Mouse (Mus musculus) frontal cortex, adult 2 months (tissue): ENCODE data around the gene Trappc2l. TPM values are rescaled to one million over a fixed set of nuclear protein-coding genes. Genes with fewer than 3 reads are reported as not detected.

Source experiments
- DNase-seq, 2 experiments: peaks; one replicate each; pipeline ENCODE4 v3.0.0; 2022; ENCODE audit warnings: low spot score in 1 of 2; ENCODE audit errors: extremely low spot score in 1 of 2
- polyA plus RNA-seq: library from polyadenylated mRNA; depleted of rRNA; stranded (reverse); fragments of >200 nt; gene quantifications from 2 replicates; pipeline ENCODE4 v1.2.3, GENCODE M21; 2012

Gene Trappc2l
- polyA plus RNA-seq, 1 experiment: 130 TPM

DNA sequence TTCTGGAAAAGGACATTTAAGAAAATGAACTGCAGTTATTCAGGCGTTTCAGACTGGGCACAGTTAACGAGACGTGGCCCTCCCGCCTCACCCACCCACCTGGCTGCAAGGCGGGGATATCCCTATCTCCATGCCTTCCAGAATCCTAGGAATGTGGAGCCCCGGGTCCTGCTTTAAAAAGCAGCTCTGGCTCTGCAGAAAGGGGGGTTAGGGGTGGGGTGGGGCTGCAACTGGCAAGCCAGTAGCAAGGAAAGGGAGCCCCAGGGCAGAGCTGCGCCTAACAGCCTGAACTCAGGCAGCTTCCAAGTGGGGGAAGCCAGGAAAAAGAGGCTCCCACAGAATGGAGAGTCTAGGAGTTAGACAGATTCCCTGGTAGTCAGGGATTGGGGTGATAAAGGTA lies 32.2 kb upstream of the Trappc2l start:
- DNase-seq: no peak

DNA sequence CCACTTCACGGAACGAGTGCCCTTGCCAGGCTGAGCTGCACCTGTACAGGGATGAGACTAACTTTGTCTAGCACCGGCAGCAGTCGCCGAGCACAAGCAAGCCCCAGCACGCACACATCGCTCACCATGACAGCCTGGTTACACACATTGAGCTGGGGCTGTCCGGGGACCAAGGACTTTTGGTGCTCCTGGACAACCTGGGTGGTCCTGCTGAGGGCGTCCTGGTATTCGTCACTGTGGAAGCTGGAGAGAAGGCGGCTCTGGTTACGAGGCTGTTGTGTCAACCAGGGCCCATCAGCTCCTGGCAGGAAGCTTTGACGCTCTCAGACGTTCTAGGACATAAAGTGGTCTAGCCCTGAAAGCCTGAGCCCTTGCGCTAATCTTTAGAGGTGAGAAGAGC lies 30.5 kb upstream of the Trappc2l start:
- no peak for DNase-seq

DNA sequence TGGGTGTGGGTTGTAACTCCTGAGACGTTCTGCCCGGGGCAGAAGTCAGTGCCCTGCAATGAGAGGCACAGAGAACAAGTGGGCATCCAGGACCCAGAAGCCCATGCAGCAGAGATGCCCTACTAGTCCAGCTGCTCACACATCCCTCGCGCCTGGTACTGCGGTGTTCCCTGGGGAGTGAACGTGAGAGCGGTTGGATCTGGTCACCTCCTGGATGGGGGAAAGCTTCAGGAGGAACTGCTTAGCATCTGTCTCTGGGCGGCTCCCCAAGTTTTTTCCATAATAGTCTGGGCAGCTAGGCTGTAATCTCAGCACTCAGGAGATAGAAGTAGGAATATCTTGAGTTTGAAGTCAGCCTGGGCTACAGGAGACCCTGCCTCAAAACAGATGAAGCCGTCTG lies 26.5 kb upstream of the Trappc2l start:
- DNase-seq: no peak

DNA sequence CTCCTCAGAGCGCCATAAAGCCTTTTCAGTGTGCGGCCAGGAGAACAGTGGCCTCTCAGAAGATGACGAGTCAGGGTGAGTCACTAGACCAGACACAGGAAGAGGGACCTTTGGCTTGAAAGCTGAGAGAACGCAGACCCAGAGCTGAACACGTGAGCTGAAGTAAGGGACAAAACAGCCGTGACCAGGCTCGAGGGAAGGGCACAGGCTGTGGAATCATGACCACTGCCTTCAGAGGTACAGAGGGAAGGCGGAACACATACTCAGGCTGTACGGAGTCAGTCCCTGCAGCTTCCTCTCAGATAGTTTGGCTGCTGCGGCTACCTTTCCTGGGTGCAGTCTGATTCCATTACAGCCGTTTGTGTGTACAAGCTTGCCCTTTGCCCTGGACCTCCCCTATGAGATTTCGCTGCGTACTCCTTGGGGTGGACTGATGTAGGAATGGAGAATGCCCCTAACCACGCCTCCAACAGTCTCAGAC lies 26.0 kb upstream of the Trappc2l start:
- DNase-seq: no peak

DNA sequence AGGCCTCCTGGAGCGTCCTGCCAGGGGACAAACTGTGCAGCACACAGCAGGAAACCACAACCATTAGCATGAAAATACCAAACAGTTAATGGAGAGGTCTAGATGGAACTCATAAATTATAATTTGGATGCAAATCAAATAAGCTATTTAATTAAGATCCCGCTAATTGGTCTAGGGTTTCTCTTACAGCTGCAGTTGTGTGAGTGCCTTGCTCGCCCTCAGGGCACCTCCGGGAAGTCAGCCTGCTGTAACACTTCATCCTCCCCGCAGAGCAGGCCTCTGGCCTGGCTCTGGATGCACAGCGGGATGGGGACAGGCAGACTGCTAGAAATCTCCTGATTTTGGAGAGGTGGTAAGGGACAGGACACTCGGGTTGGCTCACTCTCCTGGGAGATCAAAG lies 25.3 kb upstream of the Trappc2l start:
- DNase-seq: no peak

DNA sequence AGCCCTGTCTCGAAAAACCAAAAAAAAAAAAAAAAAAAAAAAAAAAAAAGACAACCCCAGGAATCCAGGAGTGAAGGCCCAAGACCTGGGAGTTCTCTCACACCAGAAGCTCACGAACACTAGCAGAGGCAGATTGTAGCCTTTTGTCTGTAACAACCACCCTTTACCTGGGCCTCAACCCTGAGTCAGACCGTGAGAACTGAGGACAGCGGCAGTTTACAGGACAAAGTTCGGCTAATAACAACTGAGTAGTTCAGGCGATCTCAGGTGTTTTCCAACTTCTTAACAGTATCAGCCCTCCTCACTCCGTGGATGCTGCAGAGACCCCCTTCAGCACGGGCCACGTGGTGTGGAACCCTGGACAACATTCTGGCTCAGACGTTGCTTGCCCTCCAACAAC lies 24.7 kb upstream of the Trappc2l start:
- DNase-seq: no peak

DNA sequence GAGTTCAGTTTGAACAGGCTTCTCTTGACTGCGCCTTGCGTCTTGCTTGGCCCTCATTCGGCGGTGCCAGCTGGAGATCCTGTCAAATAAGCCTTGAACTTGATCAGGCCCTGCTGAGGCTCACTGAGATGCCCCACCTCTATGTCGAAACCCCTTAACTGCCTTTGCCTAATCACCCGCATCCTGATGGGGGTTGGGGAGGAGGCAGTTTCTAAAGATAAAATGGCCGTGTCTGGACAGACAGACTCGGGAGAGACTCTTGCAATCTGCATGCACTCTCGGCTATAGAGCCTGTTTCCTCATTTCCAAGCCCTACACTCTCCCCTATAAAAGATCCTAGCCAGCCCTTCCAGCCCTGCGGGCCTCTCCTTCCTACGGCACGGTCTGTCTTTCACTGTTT lies 18.2 kb upstream of the Trappc2l start:
- DNase-seq: no peak

DNA sequence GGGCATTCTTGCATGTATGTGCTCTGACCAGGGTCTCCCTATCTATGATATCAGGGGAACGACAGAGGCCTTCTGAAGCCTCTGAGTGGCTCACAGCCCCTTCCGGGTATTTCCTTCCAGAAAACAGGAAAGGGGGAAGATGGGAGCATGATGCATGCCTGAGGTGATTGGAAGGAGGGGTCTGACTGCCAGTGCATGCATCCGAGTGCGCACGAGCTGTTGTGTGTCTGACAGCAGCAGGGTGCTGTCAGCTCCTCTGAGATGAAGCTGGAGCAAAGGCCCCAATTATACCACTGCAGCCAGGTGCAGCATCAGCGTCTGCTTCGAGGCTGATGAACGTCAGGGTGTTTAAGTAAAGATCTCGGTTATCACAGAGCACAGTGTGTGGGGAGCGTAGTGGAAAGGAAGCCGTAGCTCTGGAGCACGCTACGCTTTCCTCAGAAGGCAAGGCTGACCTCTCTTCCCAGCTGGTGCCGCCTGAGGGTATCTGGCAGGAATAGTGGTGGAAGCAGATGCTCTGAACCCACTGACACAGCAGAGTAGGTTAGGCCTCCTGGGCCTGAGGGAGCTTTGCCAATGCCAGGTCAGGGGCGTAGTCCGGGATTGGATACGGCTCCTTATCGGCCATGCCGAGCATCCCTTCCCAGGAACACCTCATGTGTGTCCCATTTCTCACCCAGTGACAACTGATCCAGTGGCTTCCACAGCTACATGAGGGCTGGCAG lies 17.5 kb upstream of the Trappc2l start:
- no peak for DNase-seq

DNA sequence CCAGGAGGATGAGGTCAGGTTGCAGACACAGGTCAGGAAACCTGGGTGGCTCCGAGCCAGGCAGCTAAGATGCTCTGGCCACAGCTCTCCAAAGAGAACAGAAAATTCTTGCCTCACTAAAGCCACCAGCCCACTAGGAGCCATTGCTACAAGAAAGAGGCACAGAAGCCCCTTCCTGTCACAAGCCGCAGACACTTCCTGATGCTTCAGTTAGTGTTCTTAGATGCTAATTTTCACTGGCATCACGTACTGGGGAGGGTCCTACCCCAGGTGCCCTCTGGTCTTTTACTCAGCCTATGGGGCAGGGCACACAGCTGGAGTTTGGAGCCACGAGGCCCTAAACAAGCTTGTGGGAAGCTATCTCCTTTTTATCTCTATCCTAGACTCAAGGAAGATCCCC lies 15.4 kb upstream of the Trappc2l start:
- no peak for DNase-seq

DNA sequence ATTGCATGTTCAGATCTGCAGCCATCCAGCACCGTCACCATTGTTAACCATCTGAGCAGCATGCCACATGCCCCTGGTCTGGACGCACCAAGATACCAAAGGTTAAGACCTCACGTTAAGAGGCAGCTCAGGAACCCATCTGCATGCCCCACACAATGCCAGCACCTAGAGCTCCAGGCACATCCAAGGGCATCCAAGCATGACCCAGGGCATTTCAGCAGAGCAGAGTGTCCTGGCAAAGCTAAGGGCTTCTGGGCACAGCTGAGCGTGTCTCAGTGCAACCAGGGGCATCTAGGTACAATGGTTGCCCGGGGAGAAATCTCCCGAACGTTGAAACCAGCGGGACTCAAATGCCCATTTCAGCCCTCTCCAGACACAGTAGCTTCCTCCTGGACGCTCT lies 10.8 kb upstream of the Trappc2l start:
- no peak for DNase-seq

DNA sequence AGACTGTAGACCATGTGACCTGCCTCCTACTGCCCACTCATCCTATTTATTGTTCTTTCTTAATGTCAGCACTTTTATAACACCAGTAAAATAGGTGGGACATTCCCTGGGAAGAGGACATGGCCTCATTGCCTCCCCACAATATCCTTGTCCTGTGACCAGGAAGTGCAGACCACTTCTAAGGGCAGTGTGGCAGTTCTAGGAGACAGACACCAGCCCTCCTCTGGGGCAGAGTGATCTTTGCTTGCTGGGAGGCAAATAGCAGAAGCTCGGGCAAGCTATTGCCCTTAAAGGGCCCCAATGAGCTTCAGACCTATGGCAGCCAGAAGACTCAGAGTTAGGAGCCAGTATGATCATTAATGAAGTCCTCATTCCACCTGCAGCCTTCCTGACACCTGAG lies 6.8 kb upstream of the Trappc2l start:
- no peak for DNase-seq

DNA sequence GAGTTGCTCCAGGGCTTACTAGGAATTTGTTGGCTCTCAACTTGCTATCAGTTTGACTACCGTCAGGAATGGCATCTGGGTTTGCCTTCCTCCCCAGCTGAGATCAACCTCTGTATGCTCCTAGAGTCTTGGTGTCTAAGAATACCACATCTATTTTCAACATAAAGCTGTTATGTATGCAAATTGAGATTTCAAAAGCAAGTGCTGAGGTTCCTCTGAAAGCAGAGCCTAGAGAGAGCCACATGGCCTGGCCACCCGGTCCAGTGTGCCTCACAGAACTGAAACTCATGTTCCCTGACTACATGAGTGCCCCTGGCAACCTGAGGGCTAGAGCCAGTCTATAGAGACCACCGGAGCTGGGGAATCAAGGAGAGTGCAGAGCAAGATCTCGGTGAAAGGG lies 6.1 kb upstream of the Trappc2l start:
- peak in 1 of 2 experiments; percentile 34 for DNase-seq

DNA sequence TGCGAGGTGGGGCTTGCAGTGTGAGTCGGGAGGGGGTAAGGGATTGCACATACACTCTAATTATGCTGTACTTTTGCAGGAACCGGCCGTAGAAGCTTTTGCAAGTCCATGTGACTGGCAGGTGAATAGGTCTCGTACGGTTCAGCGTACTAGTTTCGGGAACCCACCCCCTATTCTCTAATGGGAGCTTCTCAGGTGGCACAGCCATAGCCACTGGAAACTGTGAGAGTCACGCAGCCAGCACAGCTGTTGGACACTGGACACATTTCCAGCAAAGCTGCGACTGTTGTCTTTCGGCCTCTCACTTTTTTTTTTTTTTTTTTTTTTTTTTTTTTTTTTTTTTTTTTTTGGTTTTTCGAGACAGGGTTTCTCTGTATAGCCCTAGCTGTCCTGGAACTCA lies 4.6 kb upstream of the Trappc2l start:
- DNase-seq: no peak

DNA sequence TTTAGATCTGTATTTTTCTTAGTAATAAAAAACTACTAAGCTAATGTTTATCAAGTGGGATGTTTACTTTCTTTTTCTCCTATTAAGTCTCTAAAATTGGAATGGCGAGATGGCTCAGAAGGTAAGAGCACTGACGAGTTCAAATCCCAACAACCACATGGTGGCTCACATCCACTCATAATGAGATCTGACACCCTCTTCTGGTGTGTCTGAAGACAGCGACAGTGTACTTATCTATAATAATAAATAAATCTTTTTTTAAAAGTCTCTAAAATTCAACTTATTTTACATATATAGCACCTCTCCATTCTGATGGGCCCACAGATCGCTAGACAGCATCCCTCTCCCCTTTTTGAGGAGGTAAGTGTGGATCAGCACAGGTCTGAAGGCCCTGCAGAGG lies 1.2 kb upstream of the Trappc2l start:
- DNase-seq: no peak

DNA sequence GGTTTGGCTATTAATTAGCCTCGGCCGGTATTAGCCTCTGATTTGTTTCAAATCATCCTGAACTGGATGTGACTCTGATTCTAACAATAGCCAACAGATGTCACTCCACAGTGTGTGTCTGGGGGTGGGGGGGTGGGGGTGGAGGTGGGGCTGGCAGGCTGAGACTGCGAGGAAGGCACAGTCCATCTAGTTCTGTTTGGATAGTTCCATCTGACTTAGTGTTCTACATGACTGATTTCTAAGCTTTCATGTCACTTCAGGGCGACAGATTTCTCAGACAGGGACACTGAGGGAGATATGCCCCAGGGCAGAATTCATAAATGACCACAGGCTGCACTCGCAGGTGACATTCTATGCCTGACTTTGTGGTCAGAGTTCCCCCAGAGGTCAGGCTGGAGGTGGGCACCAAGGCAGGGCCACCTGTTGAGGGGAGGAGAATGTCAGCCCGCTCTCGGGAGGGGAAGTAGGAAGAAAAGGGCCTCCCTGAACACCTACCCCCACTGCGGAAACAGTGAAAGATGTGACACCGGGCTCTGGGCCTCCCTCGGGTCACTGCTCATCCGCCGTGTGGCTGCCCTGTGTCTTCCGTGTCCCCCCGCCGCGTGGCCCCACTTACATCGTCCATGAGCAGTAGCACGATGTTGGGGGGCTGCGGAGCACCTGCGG lies 695 bp upstream of the Trappc2l start:
- DNase-seq: peak; percentile 14 to 29

DNA sequence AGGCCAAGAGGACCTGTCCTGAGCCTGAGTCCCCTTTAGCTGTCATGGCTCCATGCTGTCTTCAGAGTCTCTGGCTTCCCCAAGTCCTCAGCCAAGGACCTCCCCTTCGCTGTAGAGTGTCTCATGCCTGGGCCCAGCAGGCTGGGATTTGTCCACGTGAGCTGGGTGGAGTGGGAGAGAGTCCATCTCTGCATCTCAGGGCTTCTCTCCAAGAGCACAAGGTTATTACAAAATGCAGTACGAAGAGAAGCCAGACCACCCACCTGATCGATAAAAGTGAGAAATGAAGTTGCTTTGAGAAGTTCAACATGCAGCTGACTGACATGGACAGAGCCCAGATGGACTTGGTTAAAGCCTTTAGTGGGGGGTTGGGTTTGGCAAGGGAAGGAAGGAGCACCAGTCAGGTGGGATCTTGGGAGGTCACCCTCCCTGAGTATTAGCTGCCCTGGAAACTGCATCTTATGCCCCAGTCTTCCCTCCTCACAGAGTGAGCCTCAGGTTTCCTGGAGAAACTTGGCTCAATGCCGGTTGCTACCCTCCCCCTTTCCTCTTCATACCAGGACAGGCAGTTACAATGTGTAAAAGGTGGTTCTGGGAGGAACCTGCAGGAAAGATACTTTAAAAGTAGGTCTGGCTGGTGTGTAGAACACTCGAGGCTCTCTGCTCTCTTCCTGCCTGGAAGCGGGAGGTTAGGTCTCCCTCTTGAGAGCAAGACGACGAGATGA lies 4.9 kb downstream of the Trappc2l start:
- DNase-seq: no peak

DNA sequence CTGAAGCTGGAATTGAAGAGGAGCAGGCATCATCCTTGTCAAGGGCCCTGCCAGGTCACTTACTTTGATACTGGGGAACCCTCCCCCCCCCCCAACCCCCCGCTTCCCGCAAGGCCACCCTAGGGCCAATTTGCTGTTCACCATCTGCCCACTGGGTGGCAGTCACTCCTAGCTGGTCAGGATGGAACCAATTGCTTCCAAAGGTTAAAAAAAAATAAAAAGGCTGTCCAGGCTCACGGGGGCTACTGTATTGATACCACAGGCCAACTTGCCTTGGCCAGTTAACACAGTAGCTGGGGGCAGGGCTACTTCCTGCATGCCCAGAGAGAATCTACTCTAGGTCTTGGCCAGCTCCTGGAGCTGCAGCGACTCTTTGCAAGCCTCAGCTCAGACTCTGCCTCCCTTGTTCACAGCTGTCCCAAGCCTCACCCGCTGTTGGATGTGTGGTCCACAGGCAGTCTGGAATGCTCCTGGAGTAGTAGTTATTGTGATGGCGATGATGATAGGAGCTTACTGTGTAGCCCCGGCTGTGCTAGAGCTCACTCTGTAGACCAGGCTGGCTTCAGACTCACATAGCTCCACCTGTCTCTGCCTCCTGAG lies 6.6 kb downstream of the Trappc2l start:
- peak in 1 of 2 experiments; percentile 89 for DNase-seq

DNA sequence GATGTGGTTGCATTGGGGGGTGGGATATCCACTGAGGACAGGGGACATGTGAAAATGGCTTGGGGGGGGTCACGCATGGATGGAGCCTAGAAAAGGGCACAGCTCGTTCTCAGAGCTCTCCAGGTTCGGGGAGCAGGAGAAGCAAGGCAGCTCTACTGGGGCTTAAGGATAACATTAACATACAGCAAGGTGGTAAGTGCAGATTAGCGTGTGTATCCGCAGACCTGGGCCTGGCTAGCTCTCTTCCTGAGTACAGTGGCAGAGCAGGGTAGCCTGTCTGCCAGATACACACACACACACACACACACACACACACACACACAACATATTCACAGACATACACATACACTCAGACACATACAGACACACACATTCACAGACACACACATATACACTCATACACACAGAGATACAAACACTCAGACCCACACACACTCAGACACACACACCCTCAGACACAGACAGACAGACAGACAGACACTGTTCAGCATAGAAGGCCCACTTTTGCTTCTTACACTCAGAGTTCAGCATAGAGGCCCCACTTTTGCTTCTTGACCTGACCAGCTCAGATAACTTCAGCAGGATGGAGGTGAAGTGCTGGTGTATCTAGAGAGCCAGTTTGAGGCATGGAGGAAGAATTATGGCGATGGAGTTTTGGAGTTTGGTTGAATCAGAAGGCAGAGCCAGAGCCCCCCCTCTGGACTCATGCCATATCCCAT lies 7.4 kb downstream of the Trappc2l start:
- no peak for DNase-seq

DNA sequence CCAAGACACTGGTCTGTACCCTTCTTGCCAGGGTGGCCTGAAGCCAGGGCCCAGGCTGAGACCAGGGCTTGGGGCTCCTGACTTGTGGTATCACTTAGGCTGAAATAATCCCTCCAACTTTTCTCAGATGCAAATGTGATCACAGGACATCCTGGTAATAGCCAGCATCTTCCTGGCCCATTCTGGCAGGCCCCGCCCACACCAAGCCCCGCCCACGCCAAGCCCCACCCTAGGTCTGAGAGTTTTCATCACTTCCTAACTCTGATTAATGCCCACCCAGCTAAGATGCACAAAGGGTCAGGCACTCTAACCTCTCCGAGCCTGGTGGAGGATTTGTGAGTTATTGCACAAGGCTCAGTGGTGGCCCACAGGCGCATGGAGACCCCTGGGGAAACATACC lies 9.0 kb downstream of the Trappc2l start:
- no peak for DNase-seq

DNA sequence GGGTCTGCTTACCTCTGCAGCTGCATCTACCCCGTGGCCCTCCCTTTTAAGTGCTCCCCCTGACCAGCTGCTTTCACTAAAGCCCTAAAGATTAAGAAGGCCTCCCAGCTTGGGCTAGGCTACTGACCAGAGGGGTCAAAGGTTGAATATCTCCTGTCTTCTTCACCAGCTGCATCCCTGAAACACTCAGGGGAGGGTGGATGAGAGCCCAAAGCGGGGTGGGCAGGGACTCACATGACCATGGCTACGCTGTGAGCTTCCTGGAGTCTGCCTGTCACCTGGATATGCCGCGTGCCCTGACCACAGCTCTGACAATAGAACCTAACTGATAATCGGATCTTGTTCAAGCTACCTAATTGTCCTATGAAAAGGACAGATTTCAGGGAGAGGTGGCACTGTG lies 11.3 kb downstream of the Trappc2l start, which contains the start of gene Pabpn1l:
Gene Pabpn1l (minus strand): TSS at position 13 of the 400 bp plus-strand sequence.
- no peak for DNase-seq
